Mouse (Mus musculus) thymus, adult 2 months (tissue): Measurements from ENCODE around the gene Camkv.

ENCODE experiments used
- CTCF ChIP-seq: fragments of 200-500 bp; IDR thresholded peaks from 2 replicates; pipeline ENCODE4 v1.5.1; 2012; ENCODE audit warnings: mild to moderate bottlenecking, control low read depth, low read length, moderate library complexity, borderline replicate concordance; ENCODE audit not compliant: control insufficient read depth, poor library complexity, insufficient read depth; ENCODE audit errors: extremely low read depth
- POLR2A ChIP-seq: fragments of 200-500 bp; IDR thresholded peaks from 2 replicates; pipeline ENCODE4 v1.6.1; 2012; ENCODE audit warnings: mild to moderate bottlenecking, low read length, control low read depth, moderate library complexity; ENCODE audit not compliant: control insufficient read depth, poor library complexity, insufficient read depth; ENCODE audit errors: extremely low read depth

DNA sequence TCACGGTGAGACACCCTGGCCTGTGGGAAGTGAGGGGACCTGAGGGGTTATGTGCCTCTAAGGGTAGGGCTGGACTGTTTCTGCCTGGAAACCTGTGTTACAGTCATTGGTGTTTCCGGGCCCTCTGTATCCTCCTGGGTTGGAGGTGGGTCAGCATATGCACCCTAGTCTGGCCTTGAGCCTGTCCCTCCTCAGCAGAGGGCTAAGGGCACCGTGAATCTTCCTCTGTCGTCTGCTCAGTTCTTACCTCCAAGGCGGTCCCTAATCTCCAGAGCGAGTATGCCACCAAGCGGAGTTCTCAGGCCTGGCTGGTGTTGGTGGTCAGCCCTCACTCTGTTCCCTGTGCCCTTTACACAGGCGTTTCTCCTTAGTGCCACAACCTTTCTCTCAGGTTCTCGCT lies 27.4 kb downstream of the Camkv start:
- no peak for TF ChIP-seq CTCF
- no peak for TF ChIP-seq POLR2A
